Mouse (Mus musculus) forebrain, postnatal 0 days (tissue): ENCODE measurements around the gene 1700037C18Rik. TPM values are rescaled to one million over a fixed set of nuclear protein-coding genes. Genes with fewer than 3 reads are reported as not detected.

Experiments
- ATAC-seq: fragments of 200-750 bp; cut with Nextera tagmentation; 2 replicates; pipeline ENCODE4 v1.8.0; 2017; ENCODE audit warnings: mild to moderate bottlenecking, moderate library complexity
- DNase-seq: peaks from one replicate; pipeline ENCODE4 v3.0.0-alpha.2; 2015
- H3K27ac ChIP-seq: fragments of 300-500 bp; sonication (generic); 2 replicates; pipeline ENCODE4 v1.5.1; 2014; ENCODE audit warnings: low read depth, mild to moderate bottlenecking, antibody characterized with exemption, low read length, moderate library complexity, mixed read lengths
- H3K27me3 ChIP-seq: fragments of 300-500 bp; sonication (generic); 2 replicates; pipeline ENCODE4 v1.6.1; 2014; ENCODE audit warnings: mild to moderate bottlenecking, low read length, mixed read lengths; ENCODE audit not compliant: insufficient read depth
- H3K36me3 ChIP-seq: fragments of 300-500 bp; sonication (generic); 2 replicates; pipeline ENCODE4 v1.6.1; 2014; ENCODE audit warnings: mild to moderate bottlenecking, moderate library complexity; ENCODE audit not compliant: insufficient read depth
- H3K4me1 ChIP-seq: fragments of 300-500 bp; sonication (generic); 2 replicates; pipeline ENCODE4 v1.6.1; 2014; ENCODE audit warnings: antibody characterized with exemption; ENCODE audit not compliant: insufficient read depth
- H3K4me2 ChIP-seq: fragments of 300-500 bp; sonication (generic); 2 replicates; pipeline ENCODE4 v1.6.1; 2014; ENCODE audit warnings: low read depth, mild to moderate bottlenecking, moderate library complexity
- H3K4me3 ChIP-seq: fragments of 300-500 bp; sonication (generic); 2 replicates; pipeline ENCODE4 v1.5.1; 2014; ENCODE audit warnings: low read depth, low read length, mixed read lengths
- H3K9ac ChIP-seq: fragments of 300-500 bp; sonication (generic); 2 replicates; pipeline ENCODE4 v1.6.1; 2014; ENCODE audit warnings: mild to moderate bottlenecking
- H3K9me3 ChIP-seq: fragments of 300-500 bp; sonication (generic); 2 replicates; pipeline ENCODE4 v1.6.1; 2016; ENCODE audit warnings: low read length
- CTCF ChIP-seq: sonication (generic); IDR thresholded peaks from 2 replicates; pipeline ENCODE4 v1.5.1; 2016; ENCODE audit warnings: antibody characterized with exemption, control low read depth, low read depth
- WGBS: fragments of 180-500 bp; shearing (Covaris S2); extraction: QIAGEN DNeasy Blood & Tissue Kit; methylation state at CpG from one replicate; pipeline ENCODE4 v1.1.7; 2014; 5-methylcytosine and 5-hydroxymethylcytosine counted together
- polyA plus RNA-seq: library from polyadenylated mRNA; unstranded; fragments of >200 nt; fragmentation: Nextera tagmentation; extraction: Ambion mirVana; gene quantifications from 2 replicates; pipeline ENCODE4 v1.2.1, GENCODE M21; 2015
- total RNA-seq: library from RNA; depleted of rRNA; stranded (reverse); fragments of >200 nt; gene quantifications from 2 replicates; pipeline ENCODE4 v1.2.3, GENCODE M21; 2014

1700037C18Rik gene
- total and polyA plus RNA-seq, 2 experiments from 2014 or later = 5.5 to 13.6 TPM

GRCm38 (mm10) chr16:3896046-3896445, 12.4 kb downstream of the 1700037C18Rik start:
- H3K27me3 ChIP-seq = no peaks in the 10 kb centered on the region

DNA sequence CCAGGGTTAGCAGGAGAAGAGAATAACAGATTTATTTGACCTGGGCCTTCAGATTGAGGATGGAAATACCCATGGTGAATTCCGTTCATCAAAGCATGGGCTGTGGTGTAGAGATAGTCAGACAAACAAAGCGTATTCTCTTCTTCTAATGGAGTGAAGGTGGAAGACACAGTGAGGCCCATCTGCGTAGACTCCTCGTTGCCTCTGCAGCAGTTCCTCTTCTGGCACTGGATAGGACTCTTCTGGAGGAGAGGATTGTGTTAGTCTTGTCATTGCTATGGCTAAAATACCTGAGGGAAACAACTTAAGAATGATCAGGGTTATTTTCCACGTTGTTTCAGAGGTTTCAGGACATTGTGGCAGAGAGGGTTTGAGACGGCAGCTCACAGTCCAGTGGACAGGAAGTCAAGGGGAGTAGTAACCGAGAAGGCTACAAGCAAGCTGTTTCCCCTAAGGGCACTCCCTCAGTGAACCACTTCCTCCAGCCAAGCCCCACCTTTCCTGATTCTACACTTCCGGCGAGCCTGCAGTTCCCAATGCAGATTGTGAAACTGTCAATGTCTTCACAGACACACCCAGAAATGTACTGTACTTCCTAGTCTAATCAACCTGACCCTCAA, 13.2 kb downstream of the 1700037C18Rik start:
- H3K9ac ChIP-seq = no peak overlapping the region
- H3K4me2 ChIP-seq = no peak overlapping the region
- no peak for TF ChIP-seq CTCF
- WGBS = 84% methylated on average over 9 of the region's 9 CpGs
- no peak for DNase-seq
- no peaks in the 10 kb centered on the region for H3K9me3 ChIP-seq
- H3K36me3 ChIP-seq = peaks cover 42% of the 10 kb centered on the region
- peak overlapping the region; percentile 10; the same call in 1 of the 2 replicates for H3K27ac ChIP-seq
- no peaks in the 10 kb centered on the region for H3K4me1 ChIP-seq
- no peak for ATAC-seq
- no peaks in the 10 kb centered on the region for H3K27me3 ChIP-seq
- no peak overlapping the region for H3K4me3 ChIP-seq

More at GRCm38 (mm10) chr16:3896046-3896445, 12.4 kb downstream of the 1700037C18Rik start:
- no peak overlapping the region for H3K4me3 ChIP-seq
- WGBS = 90% methylated on average over 6 of the region's 6 CpGs
- no peaks in the 10 kb centered on the region for H3K4me1 ChIP-seq
- H3K4me2 ChIP-seq = no peak overlapping the region
- H3K27ac ChIP-seq = no peak overlapping the region
- no peak for DNase-seq
- no peaks in the 10 kb centered on the region for H3K9me3 ChIP-seq
- ATAC-seq = no peak
- TF ChIP-seq CTCF = no peak
- no peak overlapping the region for H3K9ac ChIP-seq
- peaks cover 49% of the 10 kb centered on the region for H3K36me3 ChIP-seq

DNA sequence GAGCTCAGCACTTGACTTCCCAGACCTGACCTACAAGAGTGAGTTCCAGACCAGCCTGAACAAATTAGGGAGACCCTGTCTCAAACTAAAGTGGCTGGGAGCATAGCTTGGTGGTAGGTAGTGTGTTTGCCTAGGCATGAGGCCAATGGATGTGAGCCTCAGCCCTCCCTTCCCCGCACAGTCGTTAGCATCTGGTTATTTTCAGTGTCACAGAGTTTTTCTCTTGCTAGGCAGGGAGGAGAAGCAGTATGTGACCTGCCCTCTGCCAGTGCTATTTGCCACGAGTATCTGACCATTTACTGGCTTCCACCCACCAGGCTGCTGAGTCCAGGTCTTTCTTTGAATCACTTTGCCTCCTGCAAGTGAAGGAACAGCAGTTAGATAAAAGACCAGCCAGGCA, 14.8 kb downstream of the 1700037C18Rik start:
- DNase-seq (no peak), ATAC-seq (no peak)
- no peaks in the 10 kb centered on the region for H3K9me3 ChIP-seq
- H3K36me3 ChIP-seq = peaks cover 26% of the 10 kb centered on the region
- no peaks in the 10 kb centered on the region for H3K4me1 ChIP-seq
- no peak for TF ChIP-seq CTCF
- H3K27ac ChIP-seq = no peak overlapping the region
- no peaks in the 10 kb centered on the region for H3K27me3 ChIP-seq
- H3K9ac ChIP-seq = no peak overlapping the region
- 70% methylated on average over 3 of the region's 3 CpGs for WGBS
- no peak overlapping the region for H3K4me3 ChIP-seq
- H3K4me2 ChIP-seq = no peak overlapping the region

GRCm38 (mm10) chr16:3891621-3892295, 16.7 kb downstream of the 1700037C18Rik start:
- Histone ChIP-seq H3K9ac (no peak overlapping the region), H3K27ac (no peak overlapping the region), H3K4me2 (no peak overlapping the region), H3K27me3 (no peaks in the 10 kb centered on the region), H3K36me3 (peaks cover 14% of the 10 kb centered on the region; the same call in 1 of the 2 replicates), H3K4me3 (no peak overlapping the region), H3K4me1 (no peaks in the 10 kb centered on the region), H3K9me3 (no peaks in the 10 kb centered on the region)
- DNase-seq (no peak), ATAC-seq (no peak)
- TF ChIP-seq CTCF = no peak
- 93% methylated on average over 14 of the region's 14 CpGs for WGBS

- peak overlapping the region; percentile 68 for H3K4me2 ChIP-seq
- no peak for TF ChIP-seq CTCF
- H3K36me3 ChIP-seq = no peaks in the 10 kb centered on the region
- peak overlapping the region; percentile 95 for H3K27ac ChIP-seq
- peaks cover 10% of the 10 kb centered on the region; the same call in 1 of the 2 replicates for H3K4me1 ChIP-seq
- no peak for DNase-seq
- H3K27me3 ChIP-seq = no peaks in the 10 kb centered on the region
- H3K9ac ChIP-seq = peak overlapping the region; percentile 90
- peak overlapping the region; percentile 90 for H3K4me3 ChIP-seq
- 2% methylated on average over 10 of the region's 10 CpGs for WGBS
- H3K9me3 ChIP-seq = no peaks in the 10 kb centered on the region
- no peak; the same call in 1 of the 2 replicates for ATAC-seq
These were observed 23.3 kb downstream of the 1700037C18Rik start for GRCm38 (mm10) chr16:3885065-3885670.

- H3K4me1 ChIP-seq = peaks cover 10% of the 10 kb centered on the region; the same call in 1 of the 2 replicates
- peak; percentile 62 for TF ChIP-seq CTCF
- peak within 1 kb of the TSS; percentile 90 for H3K4me3 ChIP-seq
- no peaks in the 10 kb centered on the region for H3K9me3 ChIP-seq
- H3K4me2 ChIP-seq = peak within 1 kb of the TSS; percentile 68
- H3K27ac ChIP-seq = peak within 1 kb of the TSS; percentile 95
- H3K9ac ChIP-seq = peak within 1 kb of the TSS; percentile 90
- peak; percentile 99 for ATAC-seq
- WGBS = 2% methylated on average over 86 of the region's 88 CpGs
- H3K27me3 ChIP-seq = no peaks in the 10 kb centered on the region
- 0 out of 2 replicates have a peak, but pooled peaks cover 2% of the 10 kb centered on the region for H3K36me3 ChIP-seq
- DNase-seq = peak; percentile 96
These were observed 24.1 kb downstream of the 1700037C18Rik start, which contains the start of the genes Zfp597 and Gm20695 for GRCm38 (mm10) chr16:3884201-3885064. Gene Zfp597, minus strand, starts transcription at chr16:3884561. Gene Gm20695, plus strand, starts transcription at chr16:3884648.
